Mouse (Mus musculus) cerebellum, adult (tissue): ENCODE results near the gene Mink1.
A peak's percentile ranks its signal among the peaks of the same experiment; 100 is the strongest.

Experiments
- ATAC-seq: cut with Nextera tagmentation; 2 replicates; pipeline ENCODE4 v1.9.2; 2017; ENCODE audit warnings: mild to moderate bottlenecking, moderate library complexity, mixed read lengths; ENCODE audit not compliant: insufficient number of reproducible peaks, low FRiP score, low TSS enrichment

Mink1 gene

DNA sequence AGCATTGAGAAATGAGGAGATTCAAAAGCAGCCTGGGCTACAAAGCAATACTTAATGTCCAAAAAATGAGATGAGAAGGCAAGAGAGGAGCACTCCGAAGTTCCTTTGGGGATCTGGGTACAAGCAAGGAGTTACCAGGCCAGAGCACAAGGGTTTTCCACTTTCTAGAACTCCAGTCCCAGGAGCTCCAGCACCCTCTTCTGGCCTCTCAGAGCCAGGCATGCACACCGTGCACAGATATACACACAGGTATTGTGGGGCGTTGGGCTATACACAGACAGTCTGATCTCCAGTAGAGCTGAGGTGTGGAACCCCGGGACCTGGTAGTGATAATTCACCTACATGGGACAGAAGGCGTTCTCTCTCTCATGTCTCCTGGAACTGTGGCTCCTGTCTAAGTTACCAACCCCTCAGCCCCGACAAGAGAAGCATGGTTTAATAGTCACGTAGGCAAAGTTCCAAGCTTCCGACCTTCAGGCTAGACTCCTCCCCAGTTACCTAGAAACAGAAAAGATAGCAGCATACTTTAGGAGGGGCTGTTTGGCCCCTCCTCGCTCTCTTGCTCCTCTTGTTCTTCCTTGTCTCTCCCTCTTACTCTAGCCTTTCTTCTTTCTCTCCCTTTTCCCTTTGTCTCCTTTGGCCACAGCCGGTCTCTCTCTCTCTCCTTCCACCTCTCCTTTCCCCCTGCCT is 60.5 kb downstream of the Mink1 start:
- ATAC-seq = no peak

DNA sequence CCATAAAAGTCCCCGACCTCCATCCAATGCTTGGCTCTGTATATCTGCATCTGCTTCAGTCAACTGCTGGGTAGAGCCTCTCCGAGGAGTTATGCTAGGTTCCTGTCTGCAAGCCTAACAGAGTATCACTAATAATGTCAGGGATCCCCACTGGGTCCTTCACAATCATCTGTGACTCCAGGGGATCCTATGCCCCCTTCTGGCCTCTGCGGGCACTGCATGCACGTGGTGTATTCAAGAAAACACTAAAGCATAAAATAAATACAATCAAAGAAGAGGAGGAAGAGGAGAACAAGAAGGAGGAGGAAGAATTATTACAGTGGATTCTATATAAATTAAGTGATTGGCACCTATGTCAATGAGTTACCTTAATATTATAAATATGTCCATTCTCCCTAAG is 62.8 kb downstream of the Mink1 start:
- ATAC-seq = no peak

DNA sequence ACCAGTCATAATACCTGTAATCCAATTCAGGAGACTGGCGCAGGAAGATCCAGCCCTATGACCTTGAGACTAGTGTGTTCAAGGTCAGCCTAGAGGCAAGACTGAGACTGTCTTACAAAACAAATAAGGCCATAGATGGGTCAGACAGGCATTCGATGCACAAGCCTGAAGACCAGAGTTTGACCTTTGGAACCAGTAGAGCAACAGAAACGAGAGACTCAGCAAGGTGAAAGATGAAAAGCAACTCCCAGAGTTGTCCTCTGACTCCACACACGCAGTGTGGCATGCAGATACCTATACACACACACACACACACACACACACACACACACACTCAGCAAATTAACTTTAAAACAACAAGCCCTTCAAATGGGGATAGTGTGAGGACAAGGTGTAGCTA is 64.2 kb downstream of the Mink1 start:
- ATAC-seq = no peak

DNA sequence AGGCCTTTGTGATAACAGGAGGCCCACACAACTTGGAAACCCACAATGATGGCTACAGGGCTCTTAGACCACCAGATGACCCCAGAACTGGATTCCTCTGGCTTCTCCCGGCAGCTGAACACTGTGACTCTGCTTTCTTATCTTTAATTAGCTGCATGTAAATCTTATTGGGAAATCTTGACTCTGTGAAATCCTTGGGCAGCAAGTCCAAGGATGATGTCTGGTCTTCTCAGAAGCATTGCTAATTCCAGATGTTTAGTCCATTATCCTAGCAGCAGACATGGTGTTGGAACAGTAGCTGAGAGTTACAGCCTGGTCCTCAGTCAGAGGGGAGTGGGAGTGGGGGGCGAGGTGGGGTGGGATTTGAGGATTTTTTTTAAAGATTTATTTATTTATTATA is 65.8 kb downstream of the Mink1 start:
- ATAC-seq = no peak

DNA sequence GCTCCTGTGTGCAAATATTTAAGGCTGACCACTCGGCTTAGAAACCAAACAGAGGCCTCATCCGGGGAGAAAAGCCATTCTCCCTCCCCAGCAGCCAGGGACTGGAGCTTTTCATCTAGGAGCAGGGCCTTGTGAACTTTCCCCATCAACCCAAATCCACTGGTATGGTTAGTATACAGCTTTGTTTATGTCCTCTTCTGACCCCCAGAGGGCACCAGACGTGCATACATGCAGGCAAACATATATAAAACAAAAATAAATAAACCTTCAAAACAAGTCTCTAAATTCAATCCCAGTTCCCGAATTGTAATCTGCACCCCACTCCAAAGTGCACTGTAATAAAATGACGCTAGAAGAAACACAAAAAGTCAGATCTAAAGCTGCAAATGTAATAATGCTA is 66.9 kb downstream of the Mink1 start:
- no peak for ATAC-seq

DNA sequence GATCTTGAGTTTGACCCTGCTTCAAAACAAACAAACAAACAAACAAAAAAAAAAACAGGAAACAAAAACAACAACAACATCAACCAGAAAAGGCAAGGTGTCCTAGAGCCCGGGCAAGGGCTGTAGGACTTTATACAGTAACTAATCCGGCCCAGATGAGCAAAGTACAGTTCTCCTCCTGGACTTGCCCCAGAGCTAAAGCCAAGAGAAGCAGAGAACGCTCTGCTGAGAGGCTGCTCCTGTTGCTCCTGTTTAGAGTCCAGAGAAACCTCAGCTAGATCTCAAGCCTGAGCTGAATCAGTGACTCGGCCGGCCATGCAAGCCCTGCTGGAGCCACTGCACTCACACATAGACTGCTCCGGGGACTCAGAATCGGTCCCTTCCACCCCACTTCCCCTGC is 67.4 kb downstream of the Mink1 start:
- no peak for ATAC-seq

DNA sequence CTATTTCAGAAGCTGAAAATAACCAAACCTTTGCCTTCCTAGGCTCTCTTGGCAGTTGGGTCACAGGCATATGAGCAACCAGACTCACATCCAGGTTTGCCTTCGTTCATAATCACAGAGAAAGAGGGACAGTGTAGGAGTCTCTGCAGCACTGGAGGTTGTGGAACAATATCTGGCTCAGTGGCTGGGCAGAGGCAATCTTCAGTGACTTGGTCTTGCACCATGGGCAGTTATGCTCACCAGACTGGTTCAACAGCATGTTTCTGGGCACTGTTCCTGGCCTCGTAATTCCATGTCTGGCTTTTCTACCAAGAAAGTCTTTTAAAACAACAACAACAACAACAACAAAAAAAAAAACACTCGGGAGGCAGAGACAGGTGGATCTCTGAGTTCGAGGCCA is 72.9 kb downstream of the Mink1 start:
- ATAC-seq = no peak

DNA sequence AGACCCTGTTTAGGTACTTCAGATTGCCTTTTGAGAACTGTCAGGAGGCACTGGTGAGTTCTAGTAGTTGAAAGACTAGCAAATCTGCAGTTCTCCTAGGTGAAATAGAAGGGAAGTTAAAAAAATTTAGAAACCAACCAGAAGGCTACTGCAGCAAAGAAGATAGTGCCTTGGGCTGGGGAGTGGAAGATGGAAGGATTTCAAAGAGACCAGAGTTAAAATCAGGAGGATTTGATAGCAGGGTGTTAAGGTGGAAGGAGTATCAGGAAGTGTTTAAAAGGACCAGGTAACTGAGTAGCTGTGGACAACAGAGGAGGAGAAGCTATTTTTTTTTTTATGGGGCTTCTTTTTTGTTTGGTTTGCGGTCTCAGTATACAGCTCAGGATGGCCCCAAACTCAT is 75.1 kb downstream of the Mink1 start:
- no peak for ATAC-seq

DNA sequence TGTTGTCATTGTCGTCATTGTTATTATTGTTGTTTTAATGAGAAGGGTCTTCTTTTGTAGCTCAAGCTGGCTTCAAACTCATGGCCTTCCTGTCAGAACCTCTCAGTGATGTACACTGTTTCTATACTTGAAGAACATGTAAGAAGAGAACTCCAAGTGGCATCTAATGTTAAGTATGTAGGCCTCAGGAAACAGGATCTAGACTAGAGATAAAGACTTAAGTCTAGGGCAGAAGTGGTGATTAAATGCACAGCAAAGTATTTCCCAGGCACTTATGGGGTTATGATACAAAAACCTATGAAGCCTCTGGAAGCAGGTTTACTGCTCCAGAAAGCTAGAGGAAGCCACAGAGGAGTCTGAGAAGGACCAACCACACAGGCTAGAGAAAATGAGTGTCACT is 75.6 kb downstream of the Mink1 start:
- ATAC-seq = no peak

DNA sequence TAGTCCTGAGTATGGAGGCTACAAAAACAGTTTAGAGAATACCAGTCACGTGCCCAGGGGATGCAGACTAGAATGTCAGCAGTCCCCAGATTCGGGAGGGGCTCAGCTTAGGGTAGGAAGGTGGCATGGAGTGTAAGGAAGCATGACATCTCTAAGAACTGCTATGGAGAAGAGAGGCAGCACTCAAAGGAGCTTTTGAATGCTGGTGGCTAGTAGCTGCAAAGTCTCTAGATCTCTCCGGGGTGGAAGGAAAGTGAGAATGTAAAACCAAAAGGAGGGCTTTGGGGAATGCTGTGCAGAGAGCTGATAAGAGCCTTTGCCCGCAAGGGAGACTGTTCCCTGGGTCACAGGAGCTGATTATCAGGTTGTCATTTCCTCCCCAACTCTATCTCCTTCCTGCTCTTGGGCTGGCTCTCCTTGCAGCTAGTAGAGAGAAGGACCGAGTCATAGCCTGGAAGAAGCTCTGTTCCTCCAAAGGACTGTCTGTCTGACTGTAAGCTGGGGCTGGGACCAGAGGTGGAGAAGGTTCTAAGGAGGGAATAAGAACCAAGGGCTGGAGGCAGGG is 76.1 kb downstream of the Mink1 start, which contains the start of gene Gp1ba:
Gene Gp1ba, plus strand, starts transcription at position 409 of the 565 bp plus-strand sequence.
- ATAC-seq = no peak

DNA sequence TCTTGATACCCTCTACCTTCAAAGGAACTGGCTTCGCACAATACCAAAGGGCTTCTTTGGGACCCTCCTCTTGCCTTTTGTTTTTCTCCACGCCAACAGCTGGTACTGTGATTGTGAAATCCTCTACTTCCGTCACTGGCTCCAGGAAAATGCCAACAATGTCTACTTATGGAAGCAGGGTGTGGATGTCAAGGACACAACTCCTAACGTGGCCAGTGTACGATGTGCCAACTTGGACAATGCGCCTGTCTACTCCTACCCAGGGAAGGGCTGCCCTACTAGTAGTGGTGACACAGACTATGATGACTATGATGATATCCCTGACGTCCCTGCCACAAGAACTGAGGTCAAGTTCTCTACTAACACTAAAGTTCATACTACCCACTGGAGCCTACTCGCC is 77.3 kb downstream of the Mink1 start:
- no peak for ATAC-seq

DNA sequence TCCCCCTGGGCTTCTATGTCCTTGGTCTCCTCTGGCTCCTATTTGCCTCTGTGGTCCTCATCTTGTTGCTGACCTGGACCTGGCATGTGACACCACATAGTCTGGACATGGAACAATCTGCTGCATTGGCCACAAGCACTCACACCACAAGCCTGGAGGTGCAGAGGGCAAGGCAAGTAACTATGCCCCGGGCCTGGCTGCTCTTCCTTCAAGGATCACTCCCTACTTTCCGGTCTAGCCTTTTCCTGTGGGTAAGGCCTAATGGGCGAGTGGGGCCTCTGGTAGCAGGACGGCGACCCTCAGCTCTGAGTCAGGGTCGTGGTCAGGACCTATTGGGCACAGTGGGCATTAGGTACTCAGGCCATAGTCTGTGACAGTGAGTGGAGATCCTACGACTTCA is 78.6 kb downstream of the Mink1 start:
- ATAC-seq = no peak

DNA sequence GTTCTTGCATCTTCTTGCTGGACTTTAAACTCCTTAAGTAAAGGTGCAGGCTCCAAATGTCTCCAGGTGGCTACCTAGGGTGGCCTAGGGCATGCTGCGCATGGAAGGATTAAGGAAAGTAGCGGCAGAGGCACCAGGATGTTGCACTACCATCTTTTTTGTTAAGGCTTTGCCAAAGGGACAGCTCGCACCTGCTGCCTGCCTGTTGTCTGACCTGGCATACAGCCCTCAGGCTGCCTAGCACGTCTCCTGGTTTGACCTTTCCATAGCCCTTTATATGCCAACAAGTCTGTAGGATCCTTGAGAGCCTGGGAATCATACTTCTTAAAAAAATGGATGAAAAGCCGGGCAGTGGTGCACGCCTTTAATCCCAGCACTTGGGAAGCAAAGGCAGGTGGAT is 80.4 kb downstream of the Mink1 start:
- no peak for ATAC-seq

DNA sequence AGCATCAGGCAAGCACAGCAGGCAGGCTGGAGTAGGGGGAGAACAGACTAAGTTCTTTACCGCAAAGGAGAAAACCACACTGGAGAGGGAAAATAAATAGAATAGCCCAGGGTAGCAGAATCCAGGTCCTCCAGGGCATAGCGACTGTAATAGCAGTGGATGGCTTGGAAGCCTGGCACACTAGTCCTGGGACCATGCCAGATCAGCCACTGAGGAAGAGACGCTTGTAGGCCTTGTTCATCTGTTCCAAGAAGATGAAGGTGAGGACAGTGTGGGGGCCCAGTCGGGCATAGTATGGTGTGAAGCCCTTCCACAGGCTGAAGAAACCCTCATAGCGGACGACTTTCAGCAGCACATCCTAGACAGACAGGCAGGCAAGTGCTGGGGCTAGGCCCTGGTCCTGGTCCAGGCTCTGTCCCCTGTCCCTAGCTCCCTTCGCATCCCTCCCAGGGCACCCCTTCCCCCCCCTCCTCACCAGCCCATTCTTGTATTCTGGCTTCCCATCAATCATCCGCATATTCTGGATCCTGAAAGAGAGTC is 82.0 kb downstream of the Mink1 start:
- no peak for ATAC-seq

DNA sequence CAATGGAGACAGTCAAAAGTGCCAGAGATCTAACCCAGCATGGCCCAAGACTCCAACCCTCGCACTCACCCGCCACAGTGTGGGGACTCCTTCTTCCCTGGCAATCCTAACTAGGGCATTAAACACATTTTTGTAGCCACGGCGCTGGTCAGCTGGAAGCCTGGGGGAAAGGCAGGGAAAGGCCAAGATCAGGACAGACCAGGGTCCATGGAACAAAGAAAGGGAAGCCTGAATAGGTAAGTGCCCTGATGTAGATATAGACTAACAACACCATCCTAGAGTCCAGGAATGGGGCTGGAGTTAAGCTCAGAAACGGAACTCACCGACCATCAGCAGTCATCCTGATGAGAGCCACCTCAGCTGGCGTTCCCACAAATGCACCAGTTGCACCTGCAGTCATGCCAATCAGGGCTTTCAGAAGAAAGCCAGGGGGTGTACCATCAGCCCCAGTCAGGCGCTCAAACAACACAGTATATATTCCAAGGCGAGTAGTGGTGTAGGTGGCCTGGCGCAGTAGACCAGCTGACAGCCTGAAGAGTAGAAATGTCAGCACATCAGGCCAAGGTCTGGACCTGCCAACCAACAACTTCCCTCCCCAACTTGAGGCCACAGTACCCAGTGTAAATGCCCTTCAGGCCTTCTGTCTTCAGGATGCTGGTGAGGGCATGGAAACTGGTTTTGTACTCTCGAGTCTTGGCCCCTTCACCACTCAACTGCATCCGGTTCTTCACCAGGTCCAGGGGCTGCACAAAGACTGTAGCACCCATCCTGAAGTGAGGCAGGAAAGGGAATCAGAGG is 83.0 kb downstream of the Mink1 start:
- ATAC-seq = no peak

DNA sequence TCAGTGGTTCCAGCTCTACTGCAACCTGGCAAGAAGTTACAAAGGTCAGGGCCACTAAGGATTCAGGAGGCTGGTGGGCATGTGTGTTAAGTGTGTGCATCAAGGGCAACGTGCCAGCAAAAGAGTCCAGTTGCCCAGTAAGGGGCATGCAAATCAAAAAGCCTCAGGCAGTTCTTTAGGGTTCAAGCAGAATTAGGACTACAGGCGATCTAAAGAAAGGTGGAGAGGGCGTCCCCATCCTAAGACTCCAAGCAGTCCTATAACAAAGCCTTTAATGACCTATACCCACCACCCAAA is 83.5 kb downstream of the Mink1 start:
- ATAC-seq = 0 out of 2 replicates have a peak, but pooled peaks have one; percentile 26

DNA sequence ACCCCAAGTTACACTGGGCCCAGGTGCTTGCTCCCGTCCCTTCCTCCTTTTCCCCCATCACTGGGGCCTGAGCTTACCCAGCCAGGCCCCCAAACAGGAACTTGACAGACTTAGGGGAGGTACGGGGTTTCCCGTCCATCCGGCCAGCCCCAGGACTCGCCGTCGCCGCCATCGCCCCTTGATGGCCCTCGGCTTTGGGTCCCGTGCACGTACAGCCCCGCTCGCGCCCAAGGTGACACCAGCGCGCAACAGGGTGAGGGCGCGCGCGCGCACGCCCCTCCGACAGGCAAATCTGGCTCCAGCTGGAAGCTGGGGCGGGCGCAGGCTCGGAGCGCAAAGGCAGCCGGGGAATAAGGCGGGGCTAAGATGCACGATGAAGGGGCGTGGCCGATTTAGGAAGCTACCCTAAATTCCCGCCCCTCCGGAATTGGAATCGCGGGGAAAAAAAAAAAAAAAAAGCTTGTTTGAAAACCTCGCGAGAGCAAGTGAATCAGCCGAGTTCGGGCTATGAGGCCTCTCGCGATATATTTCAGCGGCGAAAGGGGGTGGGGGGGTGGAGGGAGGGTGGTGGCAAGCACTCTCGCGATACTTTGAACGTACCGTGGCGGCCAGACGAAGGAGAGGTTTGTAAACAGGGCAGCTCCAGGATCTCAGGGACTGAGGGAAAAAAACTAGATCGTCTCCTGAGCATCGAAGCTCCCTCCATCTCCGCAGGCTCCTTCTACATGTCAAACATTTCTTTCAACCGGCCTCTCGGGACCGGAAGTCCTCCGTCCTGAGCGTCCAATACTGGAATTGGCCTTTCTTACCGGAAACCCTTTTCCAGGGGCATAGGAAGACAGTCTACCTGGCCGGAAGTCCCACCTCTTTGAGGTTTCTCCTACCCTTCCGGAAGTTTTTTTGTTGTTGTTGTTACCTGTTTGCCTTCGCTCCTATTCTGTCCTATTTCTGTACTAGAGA is 84.3 kb downstream of the Mink1 start, which contains the start of the genes Rnf167 and Slc25a11:
Gene Rnf167, plus strand, starts transcription at position 545 of the 960 bp plus-strand sequence.
Gene Slc25a11, minus strand, starts transcription at position 789 of the 960 bp plus-strand sequence.
- ATAC-seq = peak; percentile 66; the same call in 1 of the 2 replicates

DNA sequence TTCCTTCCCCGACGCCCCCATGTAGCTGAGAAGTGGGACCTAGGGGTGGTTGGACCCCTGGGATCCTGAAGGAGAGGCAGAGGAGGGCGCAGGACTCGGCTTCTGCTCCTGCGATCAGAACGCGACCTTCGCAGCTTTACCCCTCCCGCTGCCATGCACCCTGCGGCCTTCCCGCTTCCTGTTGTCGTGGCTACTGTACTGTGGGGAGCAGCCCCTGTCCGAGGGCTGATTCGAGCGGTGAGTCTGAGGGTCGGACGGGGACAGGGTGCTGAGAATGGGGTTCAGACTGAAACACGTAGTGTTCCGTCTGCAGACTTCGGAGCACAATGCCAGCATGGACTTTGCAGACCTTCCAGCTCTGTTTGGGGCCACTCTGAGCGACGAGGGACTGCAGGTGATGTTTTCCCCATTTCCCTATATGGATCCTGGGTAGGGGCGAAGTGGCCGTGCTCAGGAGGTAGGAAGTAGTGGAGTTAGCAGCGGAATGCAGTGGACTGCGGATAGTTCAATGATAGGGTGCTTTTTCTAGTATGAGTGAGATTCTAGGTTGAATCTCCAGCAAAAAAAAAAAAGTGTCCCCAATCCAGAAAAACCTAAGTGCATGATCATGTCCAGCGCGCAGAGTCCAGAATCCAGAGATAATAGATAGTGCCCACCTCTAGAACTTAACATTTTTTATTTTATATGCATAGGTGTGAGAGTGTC is 85.2 kb downstream of the Mink1 start:
- no peak for ATAC-seq

DNA sequence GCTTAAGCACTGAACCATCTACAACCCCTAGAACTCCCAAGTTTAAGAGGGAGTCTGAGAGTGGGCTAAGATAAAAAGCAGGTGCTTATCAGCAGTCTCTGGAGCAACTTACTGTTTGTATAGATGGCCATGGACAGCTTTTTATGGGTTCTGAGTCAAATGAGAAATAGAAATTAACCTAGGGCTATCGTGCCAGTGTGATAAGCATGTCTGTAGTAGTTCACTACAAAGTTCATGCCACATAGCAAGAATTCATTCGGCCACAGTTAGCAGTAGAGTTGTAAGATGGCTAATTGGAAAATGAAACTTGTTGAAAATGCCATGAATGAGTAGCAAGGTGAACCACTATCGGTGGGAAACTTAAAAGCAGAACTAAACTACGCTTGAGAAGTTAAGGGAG is 85.8 kb downstream of the Mink1 start:
- ATAC-seq = no peak
